Mouse (Mus musculus) myocyte (in vitro differentiated cells): ENCODE measurements at regions not wholly inside any gene's neighbourhood (a gene's known extent, or its start where the extent isn't known, plus 50 kb on each side); places are given as distances from the start of the nearest gene placed in this dataset.

Experiments
- H3K27me3 ChIP-seq: one replicate; pipeline ENCODE4 v1.6.1; 2011; ENCODE audit not compliant: control insufficient read depth, insufficient read depth, insufficient read length
- H3K36me3 ChIP-seq: one replicate; pipeline ENCODE4 v1.6.1; 2011; ENCODE audit not compliant: control insufficient read depth, insufficient read depth
- H3K4me2 ChIP-seq: one replicate; pipeline ENCODE4 v1.6.1; 2011; ENCODE audit warnings: low read depth, control low read depth
- H3K4me3 ChIP-seq: one replicate; pipeline ENCODE4 v1.5.1; 2011; ENCODE audit warnings: mild to moderate bottlenecking, control low read depth, moderate library complexity
- H3K79me2 ChIP-seq: one replicate; pipeline ENCODE4 v1.6.1; 2011; ENCODE audit not compliant: control insufficient read depth, insufficient read depth
- H3ac ChIP-seq: one replicate; pipeline ENCODE4 v1.6.1; 2011; ENCODE audit not compliant: control insufficient read depth, insufficient read length
- CEBPB ChIP-seq: IDR thresholded peaks from 2 replicates; pipeline ENCODE4 v1.6.1; 2011; ENCODE audit warnings: mild to moderate bottlenecking, moderate library complexity; ENCODE audit not compliant: poor library complexity, insufficient read depth, severe bottlenecking
- E2F4 ChIP-seq: IDR thresholded peaks from one replicate; pipeline ENCODE4 v1.6.1; 2011; ENCODE audit warnings: mild to moderate bottlenecking, control low read depth, moderate library complexity; ENCODE audit not compliant: insufficient read depth
- MAX ChIP-seq: IDR thresholded peaks from one replicate; pipeline ENCODE4 v1.6.1; 2011; ENCODE audit warnings: low read depth, mild to moderate bottlenecking, control low read depth
- MYOD1 ChIP-seq, 3 experiments: IDR thresholded peaks; one replicate each; pipeline ENCODE4 v1.6.1; 2011; ENCODE audit warnings: control low read depth in 2 of 3, low read depth in 2 of 3, mild to moderate bottlenecking in 2 of 3, moderate library complexity in 1 of 3; ENCODE audit not compliant: insufficient read length in 2 of 3, control insufficient read depth in 1 of 3
- MYOG ChIP-seq, 3 experiments: IDR thresholded peaks; one replicate each; pipeline ENCODE4 v1.6.1; 2011; ENCODE audit warnings: control low read depth in 2 of 3, low read depth in 2 of 3, mild to moderate bottlenecking in 2 of 3; ENCODE audit not compliant: insufficient read length in 2 of 3, control insufficient read depth in 1 of 3, insufficient read depth in 1 of 3
- POLR2A ChIP-seq: IDR thresholded peaks from one replicate; pipeline ENCODE4 v1.6.1; 2011; ENCODE audit warnings: low read depth, mild to moderate bottlenecking, control low read depth, moderate library complexity; ENCODE audit not compliant: insufficient read length
- POLR2AphosphoS2 ChIP-seq: IDR thresholded peaks from one replicate; pipeline ENCODE4 v1.6.1; 2011; ENCODE audit warnings: low read depth, control low read depth; ENCODE audit not compliant: insufficient read length
- REST ChIP-seq: IDR thresholded peaks from one replicate; pipeline ENCODE4 v1.6.1; 2011; ENCODE audit warnings: mild to moderate bottlenecking, control low read depth, moderate library complexity; ENCODE audit not compliant: insufficient read depth, insufficient read length
- SRF ChIP-seq: IDR thresholded peaks from one replicate; pipeline ENCODE4 v1.6.1; 2011; ENCODE audit warnings: low read depth; ENCODE audit not compliant: control insufficient read depth, insufficient read length
- TCF12 ChIP-seq: IDR thresholded peaks from one replicate; pipeline ENCODE4 v1.6.1; 2011; ENCODE audit warnings: mild to moderate bottlenecking, control low read depth; ENCODE audit not compliant: poor library complexity, insufficient read depth, severe bottlenecking
- TCF3 ChIP-seq: IDR thresholded peaks from one replicate; pipeline ENCODE4 v1.6.1; 2011; ENCODE audit warnings: low read depth, control low read depth; ENCODE audit not compliant: insufficient read length
- USF1 ChIP-seq: IDR thresholded peaks from one replicate; pipeline ENCODE4 v1.6.1; 2011; ENCODE audit warnings: low read depth, mild to moderate bottlenecking, control low read depth, moderate library complexity

DNA sequence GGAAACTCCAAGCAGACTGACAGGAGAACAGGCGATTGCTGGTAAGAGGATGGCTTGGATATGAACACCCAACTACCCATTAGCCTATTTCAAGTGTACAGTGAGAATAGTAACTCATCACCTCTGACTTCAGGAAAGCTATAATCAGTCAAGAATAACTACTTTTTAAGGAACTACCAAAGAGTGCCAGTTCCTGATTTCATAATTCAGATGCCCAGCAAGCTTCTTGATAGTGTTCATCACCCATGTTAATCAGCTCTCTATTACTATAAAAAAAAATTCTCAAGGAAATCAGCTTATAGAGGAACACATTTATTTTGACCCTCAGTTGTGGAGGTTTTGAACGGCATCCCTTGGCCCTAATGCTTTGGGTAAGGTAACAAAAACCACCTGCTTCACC is 332.7 kb downstream of the Mllt3 start:
- no peak for TF ChIP-seq TCF12
- TF ChIP-seq REST = no peak
- TF ChIP-seq E2F4 = no peak
- TF ChIP-seq CEBPB = no peak
- TF ChIP-seq MAX = no peak
- no peak for TF ChIP-seq TCF3
- no peak for TF ChIP-seq POLR2AphosphoS2
- TF ChIP-seq SRF = no peak
- TF ChIP-seq MYOG (IDR thresholded peaks at IDR 0.05; ENCODE audit: control insufficient read depth in 1 of 3, insufficient read depth in 1 of 3, insufficient read length in 2 of 3, low read depth in 2 of 3) = no peak
- TF ChIP-seq MYOD1 (IDR thresholded peaks at IDR 0.05; ENCODE audit: control insufficient read depth in 1 of 3, insufficient read length in 2 of 3, low read depth in 2 of 3) = no peak
- TF ChIP-seq USF1 = no peak
- no peak for TF ChIP-seq POLR2A
- H3K36me3 ChIP-seq = no peaks in the 10 kb centered on the region
- no peaks in the 10 kb centered on the region for H3K79me2 ChIP-seq
- no peak overlapping the region for H3K4me2 ChIP-seq
- no peak overlapping the region for H3ac ChIP-seq
- no peaks in the 10 kb centered on the region for H3K27me3 ChIP-seq
- no peak overlapping the region for H3K4me3 ChIP-seq

- H3K4me3 ChIP-seq = no peak overlapping the region
- H3K27me3 ChIP-seq = no peaks in the 10 kb centered on the region
- TF ChIP-seq POLR2AphosphoS2 (no peak), POLR2A (no peak), MAX (no peak), REST (no peak), E2F4 (no peak), SRF (no peak), TCF3 (no peak), USF1 (no peak), MYOG (IDR thresholded peaks at IDR 0.05; ENCODE audit: control insufficient read depth in 1 of 3, insufficient read depth in 1 of 3, insufficient read length in 2 of 3, low read depth in 2 of 3) (no peak), TCF12 (no peak), CEBPB (no peak), MYOD1 (IDR thresholded peaks at IDR 0.05; ENCODE audit: control insufficient read depth in 1 of 3, insufficient read length in 2 of 3, low read depth in 2 of 3) (no peak)
These were observed 333.6 kb downstream of the Mllt3 start for GRCm38 (mm10) chr4:87699586-87699985.

GRCm38 (mm10) chr4:87698750-87699149 is 334.4 kb downstream of the Mllt3 start:
- Histone ChIP-seq H3K4me2 (no peak overlapping the region), H3K4me3 (no peak overlapping the region), H3K36me3 (no peaks in the 10 kb centered on the region), H3ac (no peak overlapping the region), H3K79me2 (no peaks in the 10 kb centered on the region), H3K27me3 (no peaks in the 10 kb centered on the region)
- TF ChIP-seq MYOD1 (IDR thresholded peaks at IDR 0.05; ENCODE audit: control insufficient read depth in 1 of 3, insufficient read length in 2 of 3, low read depth in 2 of 3) (no peak), POLR2AphosphoS2 (no peak), SRF (no peak), TCF12 (no peak), CEBPB (no peak), TCF3 (no peak), USF1 (no peak), MAX (no peak), REST (no peak), E2F4 (no peak), POLR2A (no peak), MYOG (IDR thresholded peaks at IDR 0.05; ENCODE audit: control insufficient read depth in 1 of 3, insufficient read depth in 1 of 3, insufficient read length in 2 of 3, low read depth in 2 of 3) (no peak)

More at GRCm38 (mm10) chr4:87699586-87699985, 333.6 kb downstream of the Mllt3 start:
- no peak overlapping the region for H3K4me2 ChIP-seq
- H3K79me2 ChIP-seq = no peaks in the 10 kb centered on the region
- H3K36me3 ChIP-seq = no peaks in the 10 kb centered on the region
- H3ac ChIP-seq = no peak overlapping the region

GRCm38 (mm10) chr4:87696921-87697320 is 336.2 kb downstream of the Mllt3 start:
- no peaks in the 10 kb centered on the region for H3K36me3 ChIP-seq
- no peak overlapping the region for H3K4me3 ChIP-seq
- TF ChIP-seq POLR2AphosphoS2 (no peak), MYOD1 (IDR thresholded peaks at IDR 0.05; ENCODE audit: control insufficient read depth in 1 of 3, insufficient read length in 2 of 3, low read depth in 2 of 3) (no peak), MAX (no peak), USF1 (no peak), CEBPB (no peak), SRF (no peak), E2F4 (no peak), TCF12 (no peak), REST (no peak), TCF3 (no peak), POLR2A (no peak), MYOG (IDR thresholded peaks at IDR 0.05; ENCODE audit: control insufficient read depth in 1 of 3, insufficient read depth in 1 of 3, insufficient read length in 2 of 3, low read depth in 2 of 3) (no peak)
- H3K27me3 ChIP-seq = no peaks in the 10 kb centered on the region
- H3K4me2 ChIP-seq = no peak overlapping the region
- H3K79me2 ChIP-seq = no peaks in the 10 kb centered on the region
- no peak overlapping the region for H3ac ChIP-seq
